Mouse (Mus musculus): ENCODE measurements around the gene Fasl. TPM values are rescaled to one million over a fixed set of nuclear protein-coding genes. Genes with fewer than 3 reads are reported as not detected.
A peak's percentile ranks its signal among the peaks of the same experiment; 100 is the strongest.

Gene Fasl
- polyA plus RNA-seq, 1 experiment from 2014 or later = not detected

- peak overlapping the region; percentile 21; the same call in 1 of the 2 replicates for H3K4me2 ChIP-seq (ENCODE audit: low read depth, low read length)
- no peaks in the 10 kb centered on the region for H3K9me3 ChIP-seq (ENCODE audit: control insufficient read depth, low read length)
- no peak overlapping the region for H3K4me3 ChIP-seq (ENCODE audit: low read length)
- H3K36me3 ChIP-seq (ENCODE audit: control insufficient read depth, insufficient read depth, low read length) = no peaks in the 10 kb centered on the region
- 33% methylated on average over 5 of the region's 5 CpGs for WGBS
- peak; percentile 81 for ATAC-seq
- H3K4me1 ChIP-seq (ENCODE audit: control insufficient read depth, insufficient read depth, low read length) = no peaks in the 10 kb centered on the region
- no peak overlapping the region for H3K27ac ChIP-seq (ENCODE audit: low read length)
- H3K27me3 ChIP-seq (replicated peaks; ENCODE audit: control insufficient read depth, insufficient read depth, low read length) = no peaks in the 10 kb centered on the region
- no peak overlapping the region for H3K9ac ChIP-seq (ENCODE audit: low read depth, low read length)
Observed at GRCm38 (mm10) chr1:161766656-161767055, 21.6 kb downstream of the Fasl start.

GRCm38 (mm10) chr1:161765932-161766331 lies 22.4 kb downstream of the Fasl start:
- no peaks in the 10 kb centered on the region for H3K9me3 ChIP-seq (ENCODE audit: control insufficient read depth, low read length)
- no peak overlapping the region for H3K9ac ChIP-seq (ENCODE audit: low read depth, low read length)
- peak; percentile 34; the same call in 1 of the 2 replicates for ATAC-seq
- no peak overlapping the region for H3K4me3 ChIP-seq (ENCODE audit: low read length)
- WGBS = 35% methylated on average over 5 of the region's 5 CpGs
- H3K4me1 ChIP-seq (ENCODE audit: control insufficient read depth, insufficient read depth, low read length) = no peaks in the 10 kb centered on the region
- H3K27ac ChIP-seq (ENCODE audit: low read length) = no peak overlapping the region
- H3K27me3 ChIP-seq (replicated peaks; ENCODE audit: control insufficient read depth, insufficient read depth, low read length) = no peaks in the 10 kb centered on the region
- H3K4me2 ChIP-seq (ENCODE audit: low read depth, low read length) = no peak overlapping the region
- no peaks in the 10 kb centered on the region for H3K36me3 ChIP-seq (ENCODE audit: control insufficient read depth, insufficient read depth, low read length)

GRCm38 (mm10) chr1:161764964-161765363 lies 23.3 kb downstream of the Fasl start:
- 85% methylated on average over 1 of the region's 1 CpGs for WGBS
- H3K27ac ChIP-seq (ENCODE audit: low read length) = no peak overlapping the region
- no peak overlapping the region for H3K4me2 ChIP-seq (ENCODE audit: low read depth, low read length)
- no peaks in the 10 kb centered on the region for H3K4me1 ChIP-seq (ENCODE audit: control insufficient read depth, insufficient read depth, low read length)
- ATAC-seq = no peak
- no peak overlapping the region for H3K4me3 ChIP-seq (ENCODE audit: low read length)
- H3K36me3 ChIP-seq (ENCODE audit: control insufficient read depth, insufficient read depth, low read length) = no peaks in the 10 kb centered on the region
- H3K9me3 ChIP-seq (ENCODE audit: control insufficient read depth, low read length) = no peaks in the 10 kb centered on the region
- H3K9ac ChIP-seq (ENCODE audit: low read depth, low read length) = no peak overlapping the region
- H3K27me3 ChIP-seq (replicated peaks; ENCODE audit: control insufficient read depth, insufficient read depth, low read length) = no peaks in the 10 kb centered on the region

- H3K9me3 ChIP-seq (ENCODE audit: control insufficient read depth, low read length) = no peaks in the 10 kb centered on the region
Observed at GRCm38 (mm10) chr1:161761556-161761955, 26.7 kb downstream of the Fasl start.

GRCm38 (mm10) chr1:161756547-161756946 lies 31.7 kb downstream of the Fasl start:
- no peak for ATAC-seq
- Histone ChIP-seq H3K27me3 (replicated peaks; ENCODE audit: control insufficient read depth, insufficient read depth, low read length) (no peaks in the 10 kb centered on the region), H3K4me1 (ENCODE audit: control insufficient read depth, insufficient read depth, low read length) (no peaks in the 10 kb centered on the region), H3K4me3 (ENCODE audit: low read length) (no peak overlapping the region), H3K9ac (ENCODE audit: low read depth, low read length) (no peak overlapping the region), H3K4me2 (ENCODE audit: low read depth, low read length) (no peak overlapping the region), H3K27ac (ENCODE audit: low read length) (no peak overlapping the region), H3K36me3 (ENCODE audit: control insufficient read depth, insufficient read depth, low read length) (no peaks in the 10 kb centered on the region), H3K9me3 (ENCODE audit: control insufficient read depth, low read length) (no peaks in the 10 kb centered on the region)
- 83% methylated on average over 3 of the region's 3 CpGs for WGBS

More at GRCm38 (mm10) chr1:161761556-161761955, 26.7 kb downstream of the Fasl start:
- no peaks in the 10 kb centered on the region for H3K4me1 ChIP-seq (ENCODE audit: control insufficient read depth, insufficient read depth, low read length)
- no peak overlapping the region for H3K9ac ChIP-seq (ENCODE audit: low read depth, low read length)
- H3K27ac ChIP-seq (ENCODE audit: low read length) = no peak overlapping the region
- H3K4me2 ChIP-seq (ENCODE audit: low read depth, low read length) = no peak overlapping the region
- H3K27me3 ChIP-seq (replicated peaks; ENCODE audit: control insufficient read depth, insufficient read depth, low read length) = no peaks in the 10 kb centered on the region
- H3K4me3 ChIP-seq (ENCODE audit: low read length) = no peak overlapping the region
- H3K36me3 ChIP-seq (ENCODE audit: control insufficient read depth, insufficient read depth, low read length) = no peaks in the 10 kb centered on the region
- WGBS = 32% methylated on average over 4 of the region's 4 CpGs
- no peak for ATAC-seq

- Histone ChIP-seq H3K9me3 (ENCODE audit: control insufficient read depth, low read length) (no peaks in the 10 kb centered on the region), H3K36me3 (ENCODE audit: control insufficient read depth, insufficient read depth, low read length) (no peaks in the 10 kb centered on the region), H3K4me2 (ENCODE audit: low read depth, low read length) (no peak overlapping the region), H3K4me3 (ENCODE audit: low read length) (no peak overlapping the region), H3K27me3 (replicated peaks; ENCODE audit: control insufficient read depth, insufficient read depth, low read length) (no peaks in the 10 kb centered on the region), H3K4me1 (ENCODE audit: control insufficient read depth, insufficient read depth, low read length) (no peaks in the 10 kb centered on the region), H3K9ac (ENCODE audit: low read depth, low read length) (no peak overlapping the region), H3K27ac (ENCODE audit: low read length) (no peak overlapping the region)
- no peak for ATAC-seq
- WGBS = 67% methylated on average over 8 of the region's 8 CpGs
Observed at GRCm38 (mm10) chr1:161751311-161751710, 37.0 kb downstream of the Fasl start.

- Histone ChIP-seq H3K4me2 (ENCODE audit: low read depth, low read length) (no peak overlapping the region), H3K36me3 (ENCODE audit: control insufficient read depth, insufficient read depth, low read length) (no peaks in the 10 kb centered on the region), H3K27me3 (replicated peaks; ENCODE audit: control insufficient read depth, insufficient read depth, low read length) (no peaks in the 10 kb centered on the region), H3K4me1 (ENCODE audit: control insufficient read depth, insufficient read depth, low read length) (no peaks in the 10 kb centered on the region), H3K9ac (ENCODE audit: low read depth, low read length) (no peak overlapping the region), H3K9me3 (ENCODE audit: control insufficient read depth, low read length) (no peaks in the 10 kb centered on the region), H3K27ac (ENCODE audit: low read length) (no peak overlapping the region), H3K4me3 (ENCODE audit: low read length) (no peak overlapping the region)
- ATAC-seq = 0 out of 2 replicates have a peak, but pooled peaks have one; percentile 44
- 59% methylated on average over 8 of the region's 8 CpGs for WGBS
Observed at GRCm38 (mm10) chr1:161750471-161751041, 37.7 kb downstream of the Fasl start.

GRCm38 (mm10) chr1:161748685-161749084 lies 39.6 kb downstream of the Fasl start:
- Histone ChIP-seq H3K4me3 (ENCODE audit: low read length) (no peak overlapping the region), H3K9ac (ENCODE audit: low read depth, low read length) (no peak overlapping the region), H3K4me1 (ENCODE audit: control insufficient read depth, insufficient read depth, low read length) (no peaks in the 10 kb centered on the region), H3K9me3 (ENCODE audit: control insufficient read depth, low read length) (no peaks in the 10 kb centered on the region), H3K4me2 (ENCODE audit: low read depth, low read length) (no peak overlapping the region), H3K27me3 (replicated peaks; ENCODE audit: control insufficient read depth, insufficient read depth, low read length) (no peaks in the 10 kb centered on the region), H3K27ac (ENCODE audit: low read length) (no peak overlapping the region), H3K36me3 (ENCODE audit: control insufficient read depth, insufficient read depth, low read length) (no peaks in the 10 kb centered on the region)
- ATAC-seq = no peak
- 95% methylated on average over 6 of the region's 6 CpGs for WGBS

- Histone ChIP-seq H3K27ac (ENCODE audit: low read length) (no peak overlapping the region), H3K9me3 (ENCODE audit: control insufficient read depth, low read length) (no peaks in the 10 kb centered on the region), H3K4me3 (ENCODE audit: low read length) (no peak overlapping the region), H3K4me1 (ENCODE audit: control insufficient read depth, insufficient read depth, low read length) (no peaks in the 10 kb centered on the region), H3K36me3 (ENCODE audit: control insufficient read depth, insufficient read depth, low read length) (no peaks in the 10 kb centered on the region), H3K27me3 (replicated peaks; ENCODE audit: control insufficient read depth, insufficient read depth, low read length) (no peaks in the 10 kb centered on the region), H3K9ac (ENCODE audit: low read depth, low read length) (no peak overlapping the region), H3K4me2 (ENCODE audit: low read depth, low read length) (no peak overlapping the region)
- no peak for ATAC-seq
- WGBS = 39% methylated on average over 8 of the region's 8 CpGs
Observed at GRCm38 (mm10) chr1:161748138-161748537, 40.2 kb downstream of the Fasl start.

Measured in intestine, embryonic 16.5 days (tissue).